Mouse (Mus musculus) G1E (cell line): ENCODE measurements at regions not wholly inside any gene's neighbourhood (a gene's known extent, or its start where the extent isn't known, plus 50 kb on each side); places are given as distances from the start of the nearest gene placed in this dataset.

Experiments used
- CTCF ChIP-seq: IDR thresholded peaks from 2 replicates; pipeline ENCODE4 v1.5.1; 2012; ENCODE audit warnings: low read depth, low read length, inconsistent platforms, mixed read lengths
- GATA2 ChIP-seq: IDR thresholded peaks from 2 replicates; pipeline ENCODE4 v1.6.1; 2012; ENCODE audit warnings: low read depth, low read length, inconsistent platforms, borderline replicate concordance

GRCm38 (mm10) chr3:21987455-21988009 lies 88.9 kb upstream of the Tbl1xr1 start:
- TF ChIP-seq GATA2: no peak
- no peak for TF ChIP-seq CTCF
